Mouse (Mus musculus) midbrain, embryonic 12.5 days (tissue): ENCODE measurements at regions not wholly inside any gene's neighbourhood (a gene's known extent, or its start where the extent isn't known, plus 50 kb on each side); places are given as distances from the start of the nearest gene placed in this dataset.
A peak's percentile ranks its signal among the peaks of the same experiment; 100 is the strongest.

ENCODE experiments used
- ATAC-seq: fragments of 200-750 bp; cut with Nextera tagmentation; 2 replicates; pipeline ENCODE4 v1.8.0; 2017; ENCODE audit warnings: low read depth, moderate TSS enrichment, moderate library complexity; ENCODE audit not compliant: low FRiP score
- H3K27ac ChIP-seq: fragments of 300-500 bp; sonication (generic); replicated peaks from 2 replicates; pipeline ENCODE4 v1.5.1; 2016; ENCODE audit warnings: mild to moderate bottlenecking
- H3K27me3 ChIP-seq: fragments of 300-500 bp; sonication (generic); 2 replicates; pipeline ENCODE4 v1.6.1; 2016; ENCODE audit warnings: mild to moderate bottlenecking
- H3K36me3 ChIP-seq: fragments of 300-500 bp; sonication (generic); 2 replicates; pipeline ENCODE4 v1.6.1; 2016
- H3K4me1 ChIP-seq: fragments of 300-500 bp; sonication (generic); 2 replicates; pipeline ENCODE4 v1.6.1; 2016
- H3K4me2 ChIP-seq: fragments of 300-500 bp; sonication (generic); replicated peaks from 2 replicates; pipeline ENCODE4 v1.6.1; 2016; ENCODE audit warnings: mild to moderate bottlenecking, moderate library complexity
- H3K4me3 ChIP-seq: fragments of 300-500 bp; sonication (generic); 2 replicates; pipeline ENCODE4 v1.5.1; 2016; ENCODE audit warnings: mild to moderate bottlenecking
- H3K9ac ChIP-seq: fragments of 300-500 bp; sonication (generic); replicated peaks from 2 replicates; pipeline ENCODE4 v1.6.1; 2016; ENCODE audit warnings: mild to moderate bottlenecking, moderate library complexity
- H3K9me3 ChIP-seq: fragments of 300-500 bp; sonication (generic); 2 replicates; pipeline ENCODE4 v1.6.1; 2016; ENCODE audit warnings: mild to moderate bottlenecking
- whole genome bisulfite sequencing: fragments of 180-500 bp; shearing (Covaris S2); methylation state at CpG from one replicate; pipeline ENCODE4 v1.1.7; 2016; 5-methylcytosine and 5-hydroxymethylcytosine counted together

- Histone ChIP-seq H3K9me3 (no peaks in the 10 kb centered on the region), H3K27ac (no peak overlapping the region), H3K36me3 (no peaks in the 10 kb centered on the region), H3K4me1 (no peaks in the 10 kb centered on the region), H3K27me3 (no peaks in the 10 kb centered on the region), H3K4me3 (no peak overlapping the region), H3K4me2 (no peak overlapping the region), H3K9ac (no peak overlapping the region)
- ATAC-seq: no peak
- 63% methylated on average over 16 of the region's 16 CpGs for WGBS
Measured at GRCm38 (mm10) chr11:16559001-16559699, 50.9 kb upstream of the Sec61g start.

GRCm38 (mm10) chr11:16561727-16562126 is 53.4 kb upstream of the Sec61g start:
- no peaks in the 10 kb centered on the region for H3K27me3 ChIP-seq
- H3K4me1 ChIP-seq: no peaks in the 10 kb centered on the region
- no peaks in the 10 kb centered on the region for H3K9me3 ChIP-seq
- H3K27ac ChIP-seq: no peak overlapping the region
- no peak overlapping the region for H3K9ac ChIP-seq
- WGBS: 86% methylated on average over 4 of the region's 4 CpGs
- no peaks in the 10 kb centered on the region for H3K36me3 ChIP-seq
- ATAC-seq: no peak
- no peak overlapping the region for H3K4me3 ChIP-seq
- no peak overlapping the region for H3K4me2 ChIP-seq

- Histone ChIP-seq H3K27ac (no peak overlapping the region), H3K9me3 (no peaks in the 10 kb centered on the region), H3K9ac (no peak overlapping the region), H3K36me3 (no peaks in the 10 kb centered on the region), H3K27me3 (no peaks in the 10 kb centered on the region), H3K4me1 (peaks cover 14% of the 10 kb centered on the region), H3K4me2 (no peak overlapping the region), H3K4me3 (no peak overlapping the region)
- WGBS: 83% methylated on average over 4 of the region's 4 CpGs
- no peak for ATAC-seq
Measured at GRCm38 (mm10) chr11:16589085-16589680, 80.9 kb upstream of the Sec61g start.

GRCm38 (mm10) chr11:16590541-16590940 is 82.3 kb upstream of the Sec61g start:
- no peak overlapping the region for H3K4me3 ChIP-seq
- H3K4me1 ChIP-seq: peaks cover 14% of the 10 kb centered on the region
- no peaks in the 10 kb centered on the region for H3K36me3 ChIP-seq
- ATAC-seq: no peak
- no peak overlapping the region for H3K4me2 ChIP-seq
- WGBS: 63% methylated on average over 4 of the region's 4 CpGs
- H3K27me3 ChIP-seq: no peaks in the 10 kb centered on the region
- H3K27ac ChIP-seq: no peak overlapping the region
- H3K9ac ChIP-seq: no peak overlapping the region
- H3K9me3 ChIP-seq: no peaks in the 10 kb centered on the region

GRCm38 (mm10) chr11:16591471-16591921 is 83.2 kb upstream of the Sec61g start:
- Histone ChIP-seq H3K4me2 (peak overlapping the region; percentile 19; the same call in 1 of the 2 replicates), H3K27me3 (no peaks in the 10 kb centered on the region), H3K4me1 (peaks cover 14% of the 10 kb centered on the region), H3K27ac (peak overlapping the region; percentile 63), H3K9me3 (no peaks in the 10 kb centered on the region), H3K4me3 (no peak overlapping the region), H3K9ac (no peak overlapping the region), H3K36me3 (no peaks in the 10 kb centered on the region)
- ATAC-seq: peak; percentile 97
- WGBS: 2% methylated on average over 7 of the region's 7 CpGs

GRCm38 (mm10) chr11:16592006-16592405 is 83.7 kb upstream of the Sec61g start:
- peaks cover 14% of the 10 kb centered on the region for H3K4me1 ChIP-seq
- H3K36me3 ChIP-seq: no peaks in the 10 kb centered on the region
- WGBS: 48% methylated on average over 4 of the region's 4 CpGs
- H3K4me3 ChIP-seq: no peak overlapping the region
- no peaks in the 10 kb centered on the region for H3K9me3 ChIP-seq
- no peak overlapping the region for H3K9ac ChIP-seq
- H3K27ac ChIP-seq: peak overlapping the region; percentile 63
- peak overlapping the region; percentile 19; the same call in 1 of the 2 replicates for H3K4me2 ChIP-seq
- no peaks in the 10 kb centered on the region for H3K27me3 ChIP-seq
- no peak for ATAC-seq

GRCm38 (mm10) chr11:16592766-16593165 is 84.5 kb upstream of the Sec61g start:
- Histone ChIP-seq H3K27ac (no peak overlapping the region), H3K27me3 (no peaks in the 10 kb centered on the region), H3K4me2 (no peak overlapping the region), H3K36me3 (no peaks in the 10 kb centered on the region), H3K4me3 (no peak overlapping the region), H3K4me1 (peaks cover 14% of the 10 kb centered on the region), H3K9ac (no peak overlapping the region), H3K9me3 (no peaks in the 10 kb centered on the region)
- no peak for ATAC-seq
- 98% methylated on average over 4 of the region's 5 CpGs for WGBS

GRCm38 (mm10) chr11:16594832-16595231 is 86.5 kb upstream of the Sec61g start:
- Histone ChIP-seq H3K4me1 (peaks cover 14% of the 10 kb centered on the region), H3K9ac (no peak overlapping the region), H3K4me2 (no peak overlapping the region), H3K36me3 (no peaks in the 10 kb centered on the region), H3K27ac (no peak overlapping the region), H3K4me3 (no peak overlapping the region), H3K27me3 (no peaks in the 10 kb centered on the region), H3K9me3 (peaks cover 3% of the 10 kb centered on the region; the same call in 1 of the 2 replicates)
- no peak for ATAC-seq
- WGBS: 64% methylated on average over 1 of the region's 1 CpGs

- Histone ChIP-seq H3K36me3 (no peaks in the 10 kb centered on the region), H3K9ac (no peak overlapping the region), H3K9me3 (peaks cover 3% of the 10 kb centered on the region; the same call in 1 of the 2 replicates), H3K4me2 (no peak overlapping the region), H3K27ac (no peak overlapping the region), H3K27me3 (no peaks in the 10 kb centered on the region), H3K4me1 (peaks cover 3% of the 10 kb centered on the region; the same call in 1 of the 2 replicates), H3K4me3 (no peak overlapping the region)
- ATAC-seq: no peak
- 83% methylated on average over 6 of the region's 6 CpGs for whole genome bisulfite sequencing
Measured at GRCm38 (mm10) chr11:16597038-16597830, 89.0 kb upstream of the Sec61g start.

GRCm38 (mm10) chr11:16602947-16603346 is 94.7 kb upstream of the Sec61g start:
- WGBS: 90% methylated on average over 3 of the region's 3 CpGs
- no peak for ATAC-seq
- no peak overlapping the region for H3K27ac ChIP-seq
- H3K4me1 ChIP-seq: no peaks in the 10 kb centered on the region
- H3K9ac ChIP-seq: no peak overlapping the region
- H3K9me3 ChIP-seq: peaks cover 3% of the 10 kb centered on the region; the same call in 1 of the 2 replicates
- H3K4me3 ChIP-seq: no peak overlapping the region
- no peaks in the 10 kb centered on the region for H3K36me3 ChIP-seq
- no peaks in the 10 kb centered on the region for H3K27me3 ChIP-seq
- no peak overlapping the region for H3K4me2 ChIP-seq

GRCm38 (mm10) chr11:16606435-16607214 is 98.3 kb upstream of the Sec61g start:
- Histone ChIP-seq H3K4me2 (no peak overlapping the region), H3K9ac (no peak overlapping the region), H3K27me3 (no peaks in the 10 kb centered on the region), H3K4me1 (no peaks in the 10 kb centered on the region), H3K9me3 (no peaks in the 10 kb centered on the region), H3K36me3 (no peaks in the 10 kb centered on the region), H3K4me3 (no peak overlapping the region), H3K27ac (no peak overlapping the region)
- no peak for ATAC-seq
- 81% methylated on average over 7 of the region's 7 CpGs for WGBS
